Mouse (Mus musculus) lung, postnatal 14 days (tissue): ENCODE data around the gene Vcpkmt.
"Not testable (repeated sequence)": the region's sequence is repeated elsewhere in the genome, so short reads cannot be mapped to it uniquely, and the experiment has no call there.

ENCODE experiments used
- DNase-seq: peaks from one replicate; pipeline ENCODE4 v3.0.0; 2021

Gene Vcpkmt

GRCm38 (mm10) chr12:69582613-69583269 lies at the start of gene Vcpkmt:
Gene Vcpkmt (minus strand): TSS chr12:69583028.
- DNase-seq = peak; percentile 89

- DNase-seq = not testable (repeated sequence)
Observed at GRCm38 (mm10) chr12:69618590-69618989, 35.8 kb upstream of the Vcpkmt start.

- no peak for DNase-seq
Observed at GRCm38 (mm10) chr12:69604367-69604766, 21.5 kb upstream of the Vcpkmt start.

GRCm38 (mm10) chr12:69597446-69597845 lies 14.6 kb upstream of the Vcpkmt start:
- DNase-seq = no peak

- no peak for DNase-seq
Observed at GRCm38 (mm10) chr12:69593130-69593529, 10.3 kb upstream of the Vcpkmt start.

GRCm38 (mm10) chr12:69583270-69583629 lies 422 bp upstream of the Vcpkmt start:
- DNase-seq = no peak

GRCm38 (mm10) chr12:69582216-69582612 lies 614 bp downstream of the Vcpkmt start:
- no peak for DNase-seq

- DNase-seq = no peak
Observed at GRCm38 (mm10) chr12:69579623-69580022, 3.2 kb downstream of the Vcpkmt start.

- DNase-seq = no peak
Observed at GRCm38 (mm10) chr12:69576120-69576627, 6.7 kb downstream of the Vcpkmt start.

GRCm38 (mm10) chr12:69573916-69574881 lies 8.6 kb downstream of the Vcpkmt start:
- peak; percentile 92 for DNase-seq

- DNase-seq = no peak
Observed at GRCm38 (mm10) chr12:69573271-69573670, 9.6 kb downstream of the Vcpkmt start.

GRCm38 (mm10) chr12:69569926-69570325 lies 12.9 kb downstream of the Vcpkmt start:
- DNase-seq = no peak

GRCm38 (mm10) chr12:69568266-69568665 lies 14.6 kb downstream of the Vcpkmt start:
- DNase-seq = no peak

GRCm38 (mm10) chr12:69561006-69561405 lies 21.8 kb downstream of the Vcpkmt start:
- DNase-seq = not testable (repeated sequence)

- DNase-seq = no peak
Observed at GRCm38 (mm10) chr12:69556221-69556861, 26.5 kb downstream of the Vcpkmt start.

GRCm38 (mm10) chr12:69545456-69546178 lies 37.2 kb downstream of the Vcpkmt start:
- DNase-seq = no peak

- DNase-seq = no peak
Observed at GRCm38 (mm10) chr12:69544994-69545393, 37.8 kb downstream of the Vcpkmt start.

GRCm38 (mm10) chr12:69544562-69544961 lies 38.3 kb downstream of the Vcpkmt start:
- DNase-seq = no peak

- DNase-seq = no peak
Observed at GRCm38 (mm10) chr12:69542376-69542775, 40.5 kb downstream of the Vcpkmt start.

GRCm38 (mm10) chr12:69541663-69542062 lies 41.2 kb downstream of the Vcpkmt start:
- no peak for DNase-seq

- DNase-seq = no peak
Observed at GRCm38 (mm10) chr12:69539353-69539752, 43.5 kb downstream of the Vcpkmt start.

- DNase-seq = no peak
Observed at GRCm38 (mm10) chr12:69538362-69538950, 44.4 kb downstream of the Vcpkmt start.
